Mouse (Mus musculus): ENCODE results near the gene Clic4.

DNA sequence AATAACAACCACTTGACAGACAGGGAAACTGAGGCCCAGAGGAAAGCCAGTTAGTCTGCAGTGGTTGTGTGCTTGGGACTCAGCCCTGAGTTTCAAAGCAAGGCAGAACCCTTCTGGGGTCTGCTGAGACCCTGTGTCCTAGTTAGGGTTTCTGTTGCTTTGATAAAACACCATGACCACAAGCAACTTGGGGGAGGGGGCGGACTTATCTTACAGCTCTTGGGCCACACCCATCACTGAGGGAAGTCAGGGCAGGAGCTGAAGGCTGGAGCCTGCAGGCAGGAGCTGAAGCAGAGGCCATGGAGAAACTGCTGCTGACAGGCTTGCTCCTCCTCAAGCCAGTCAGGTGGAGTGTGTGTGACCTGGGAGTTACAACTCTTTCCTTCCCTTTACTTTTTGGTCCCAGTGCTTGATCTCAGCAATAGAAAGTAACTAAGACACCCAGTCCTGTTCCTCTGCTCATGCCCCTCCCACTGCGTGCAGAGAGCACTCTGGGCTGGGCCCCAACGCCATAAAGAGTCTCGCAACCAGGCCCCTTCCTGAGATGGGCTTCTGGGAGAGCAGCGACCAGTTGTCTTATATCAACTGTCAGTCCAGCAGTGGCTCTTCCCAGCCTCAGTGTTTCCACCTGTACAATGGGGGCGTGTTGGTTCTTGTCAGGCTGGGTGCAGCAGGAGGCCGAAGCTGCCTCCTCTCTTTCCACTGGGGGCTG is 104.6 kb downstream of the Clic4 start:
- TF ChIP-seq CTCF (IDR thresholded peaks at IDR 0.05; ENCODE audit: borderline replicate concordance, control insufficient read depth, extremely low read depth, insufficient read depth, low read length, poor library complexity) (no peak), POLR2A (IDR thresholded peaks at IDR 0.05; ENCODE audit: control insufficient read depth, extremely low read depth, insufficient read depth, low read length, poor library complexity) (no peak)

Data from thymus, adult 2 months (tissue).